Mouse (Mus musculus) heart, embryonic 11.5 days (tissue): ENCODE data around the gene 1700003F12Rik. TPM values are rescaled to one million over a fixed set of nuclear protein-coding genes. Genes with fewer than 3 reads are reported as not detected.

ENCODE experiments used
- ATAC-seq: fragments of 200-750 bp; cut with Nextera tagmentation; replicated peaks from 2 replicates; pipeline ENCODE4 v1.8.0; 2017; ENCODE audit warnings: moderate library complexity; ENCODE audit not compliant: insufficient number of reproducible peaks, low FRiP score, low TSS enrichment
- H3K27ac ChIP-seq: fragments of 300-500 bp; sonication (generic); 2 replicates; pipeline ENCODE4 v1.5.1; 2014; ENCODE audit warnings: mild to moderate bottlenecking, low read depth, low read length
- H3K27me3 ChIP-seq: fragments of 300-500 bp; sonication (generic); 2 replicates; pipeline ENCODE4 v1.6.1; 2014; ENCODE audit warnings: mild to moderate bottlenecking, low read length, mixed read lengths; ENCODE audit not compliant: control insufficient read depth, insufficient read depth
- H3K36me3 ChIP-seq: fragments of 300-500 bp; sonication (generic); 2 replicates; pipeline ENCODE4 v1.6.1; 2014; ENCODE audit warnings: mild to moderate bottlenecking, low read length, moderate library complexity, mixed read lengths; ENCODE audit not compliant: control insufficient read depth, insufficient read depth
- H3K4me1 ChIP-seq: fragments of 300-500 bp; sonication (generic); 2 replicates; pipeline ENCODE4 v1.6.1; 2014; ENCODE audit warnings: low read length; ENCODE audit not compliant: control insufficient read depth, insufficient read depth
- H3K4me2 ChIP-seq: fragments of 300-500 bp; sonication (generic); 2 replicates; pipeline ENCODE4 v1.6.1; 2014; ENCODE audit warnings: mild to moderate bottlenecking, moderate library complexity
- H3K4me3 ChIP-seq: fragments of 300-500 bp; sonication (generic); 2 replicates; pipeline ENCODE4 v1.5.1; 2014; ENCODE audit warnings: low read depth, low read length
- H3K9ac ChIP-seq: fragments of 300-500 bp; sonication (generic); 2 replicates; pipeline ENCODE4 v1.6.1; 2014; ENCODE audit warnings: mild to moderate bottlenecking, low read depth, low read length, moderate library complexity
- H3K9me3 ChIP-seq: fragments of 300-500 bp; sonication (generic); replicated peaks from 2 replicates; pipeline ENCODE4 v1.6.1; 2016; ENCODE audit warnings: low read length; ENCODE audit not compliant: control insufficient read depth
- WGBS: fragments of 180-500 bp; shearing (Covaris S2); extraction: QIAGEN DNeasy Blood & Tissue Kit; methylation state at CpG from one replicate; pipeline ENCODE4 v1.1.7; 2014; ENCODE audit not compliant: insufficient replicate concordance; 5-methylcytosine and 5-hydroxymethylcytosine counted together
- polyA plus RNA-seq: library from polyadenylated mRNA; unstranded; fragments of >200 nt; fragmentation: Nextera tagmentation; extraction: Ambion mirVana; gene quantifications from 2 replicates; pipeline ENCODE4 v1.2.1, GENCODE M21; 2014

1700003F12Rik gene
- polyA plus RNA-seq, 1 experiment from 2014 or later, result 1.4 TPM

DNA sequence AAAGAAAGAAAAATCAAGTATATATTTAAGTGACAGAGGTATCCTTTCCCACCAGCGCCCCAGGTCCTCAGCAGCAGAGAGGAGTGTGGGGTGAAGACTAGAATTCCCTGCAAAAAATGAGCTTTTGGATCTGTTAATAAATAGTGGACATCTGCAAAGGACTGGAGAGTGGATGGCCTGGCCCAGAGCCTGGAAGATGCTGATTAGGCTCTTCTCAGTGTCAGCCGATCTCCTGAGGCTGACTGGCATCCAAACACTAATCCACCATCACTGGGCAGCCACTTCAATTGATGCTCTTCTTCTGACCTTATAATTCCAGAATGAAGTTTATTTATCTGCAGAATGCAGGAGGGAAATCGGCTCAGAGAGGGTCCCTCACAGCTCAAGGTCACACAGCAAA, 26.1 kb downstream of the 1700003F12Rik start:
- Histone ChIP-seq H3K4me3 (no peak overlapping the region), H3K9ac (no peak overlapping the region), H3K9me3 (no peaks in the 10 kb centered on the region), H3K4me1 (peaks cover 9% of the 10 kb centered on the region), H3K27ac (no peak overlapping the region), H3K4me2 (no peak overlapping the region), H3K36me3 (no peaks in the 10 kb centered on the region), H3K27me3 (no peaks in the 10 kb centered on the region)
- WGBS, result 72% methylated on average over 3 of the region's 3 CpGs
- no peak for ATAC-seq

- no peaks in the 10 kb centered on the region for H3K27me3 ChIP-seq
- no peaks in the 10 kb centered on the region for H3K9me3 ChIP-seq
- WGBS, result 76% methylated on average over 7 of the region's 7 CpGs
- H3K27ac ChIP-seq, result no peak overlapping the region
- no peak for ATAC-seq
- H3K4me1 ChIP-seq, result no peaks in the 10 kb centered on the region
- no peak overlapping the region for H3K4me3 ChIP-seq
- no peak overlapping the region for H3K9ac ChIP-seq
- no peaks in the 10 kb centered on the region for H3K36me3 ChIP-seq
- no peak overlapping the region for H3K4me2 ChIP-seq
Measured at GRCm38 (mm10) chr2:154574271-154574670, 27.4 kb downstream of the 1700003F12Rik start.

- H3K4me2 ChIP-seq, result no peak overlapping the region
- no peaks in the 10 kb centered on the region for H3K9me3 ChIP-seq
- no peak overlapping the region for H3K27ac ChIP-seq
- no peaks in the 10 kb centered on the region for H3K36me3 ChIP-seq
- WGBS, result 60% methylated on average over 12 of the region's 12 CpGs
- H3K4me3 ChIP-seq, result no peak overlapping the region
- H3K27me3 ChIP-seq, result no peaks in the 10 kb centered on the region
- no peaks in the 10 kb centered on the region for H3K4me1 ChIP-seq
- H3K9ac ChIP-seq, result no peak overlapping the region
- ATAC-seq, result no peak
Measured at GRCm38 (mm10) chr2:154576876-154577743, 30.2 kb downstream of the 1700003F12Rik start.

GRCm38 (mm10) chr2:154577744-154578067, 30.8 kb downstream of the 1700003F12Rik start:
- Histone ChIP-seq H3K4me2 (no peak overlapping the region), H3K4me3 (no peak overlapping the region), H3K27me3 (no peaks in the 10 kb centered on the region), H3K27ac (no peak overlapping the region), H3K4me1 (no peaks in the 10 kb centered on the region), H3K9me3 (no peaks in the 10 kb centered on the region), H3K36me3 (no peaks in the 10 kb centered on the region), H3K9ac (no peak overlapping the region)
- ATAC-seq, result no peak
- 80% methylated on average over 6 of the region's 6 CpGs for WGBS

DNA sequence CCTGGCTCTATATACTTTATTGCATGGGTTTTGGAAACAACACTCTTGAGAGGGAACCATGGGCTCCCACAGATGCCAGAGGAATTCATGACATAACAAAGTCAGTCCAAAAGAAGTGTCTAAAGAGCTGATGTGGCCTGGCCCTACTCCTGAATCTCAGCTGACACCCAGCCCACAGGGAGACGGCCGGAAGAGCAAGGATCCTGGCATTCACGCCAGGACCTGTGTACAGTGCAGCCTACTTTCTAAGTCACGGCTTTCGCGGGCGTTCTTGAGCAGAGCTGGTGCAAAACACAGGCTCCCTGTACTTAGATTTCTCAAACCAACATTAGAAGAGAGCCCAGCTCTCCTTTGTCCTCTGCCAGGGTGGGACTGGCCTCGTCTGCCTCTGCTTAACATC, 33.7 kb downstream of the 1700003F12Rik start:
- ATAC-seq, result no peak
- no peak overlapping the region for H3K4me3 ChIP-seq
- no peak overlapping the region for H3K4me2 ChIP-seq
- H3K4me1 ChIP-seq, result peaks cover 6% of the 10 kb centered on the region
- no peaks in the 10 kb centered on the region for H3K36me3 ChIP-seq
- H3K27ac ChIP-seq, result no peak overlapping the region
- no peak overlapping the region for H3K9ac ChIP-seq
- 0 out of 2 replicates have a peak, but pooled peaks cover 2% of the 10 kb centered on the region for H3K27me3 ChIP-seq
- 77% methylated on average over 8 of the region's 8 CpGs for WGBS
- H3K9me3 ChIP-seq, result no peaks in the 10 kb centered on the region

DNA sequence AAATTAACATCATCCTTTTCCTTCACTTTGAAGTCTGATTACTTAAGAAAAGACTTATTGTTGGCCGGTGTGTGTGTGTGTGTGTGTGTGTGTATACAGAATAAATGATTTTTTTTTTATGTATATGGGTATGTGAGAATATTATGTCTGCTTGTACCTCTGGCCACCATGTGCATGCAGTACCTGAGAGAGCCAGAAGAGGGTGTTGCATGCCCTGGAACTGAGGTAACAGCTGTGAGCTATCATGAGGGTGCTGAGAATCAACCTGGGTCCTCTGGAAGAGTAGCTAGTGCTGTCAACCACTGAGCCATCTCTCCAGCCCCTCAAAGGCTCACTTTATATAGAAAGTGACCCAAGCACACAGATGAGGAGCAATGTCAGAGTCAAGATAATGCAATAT, 34.5 kb downstream of the 1700003F12Rik start:
- 97% methylated on average over 1 of the region's 1 CpGs for WGBS
- H3K9ac ChIP-seq, result no peak overlapping the region
- H3K36me3 ChIP-seq, result no peaks in the 10 kb centered on the region
- peaks cover 6% of the 10 kb centered on the region for H3K4me1 ChIP-seq
- H3K9me3 ChIP-seq, result no peaks in the 10 kb centered on the region
- no peak overlapping the region for H3K27ac ChIP-seq
- H3K4me3 ChIP-seq, result no peak overlapping the region
- H3K27me3 ChIP-seq, result 0 out of 2 replicates have a peak, but pooled peaks cover 2% of the 10 kb centered on the region
- ATAC-seq, result no peak
- no peak overlapping the region for H3K4me2 ChIP-seq

- Histone ChIP-seq H3K27me3 (0 out of 2 replicates have a peak, but pooled peaks cover 2% of the 10 kb centered on the region), H3K9me3 (no peaks in the 10 kb centered on the region), H3K4me2 (no peak overlapping the region), H3K4me1 (peaks cover 6% of the 10 kb centered on the region), H3K9ac (no peak overlapping the region), H3K36me3 (no peaks in the 10 kb centered on the region), H3K27ac (no peak overlapping the region), H3K4me3 (no peak overlapping the region)
- ATAC-seq, result 0 out of 2 replicates have a peak, but pooled peaks have one; percentile 41
- 47% methylated on average over 15 of the region's 15 CpGs for WGBS
Measured at GRCm38 (mm10) chr2:154583906-154584872, 37.3 kb downstream of the 1700003F12Rik start.

DNA sequence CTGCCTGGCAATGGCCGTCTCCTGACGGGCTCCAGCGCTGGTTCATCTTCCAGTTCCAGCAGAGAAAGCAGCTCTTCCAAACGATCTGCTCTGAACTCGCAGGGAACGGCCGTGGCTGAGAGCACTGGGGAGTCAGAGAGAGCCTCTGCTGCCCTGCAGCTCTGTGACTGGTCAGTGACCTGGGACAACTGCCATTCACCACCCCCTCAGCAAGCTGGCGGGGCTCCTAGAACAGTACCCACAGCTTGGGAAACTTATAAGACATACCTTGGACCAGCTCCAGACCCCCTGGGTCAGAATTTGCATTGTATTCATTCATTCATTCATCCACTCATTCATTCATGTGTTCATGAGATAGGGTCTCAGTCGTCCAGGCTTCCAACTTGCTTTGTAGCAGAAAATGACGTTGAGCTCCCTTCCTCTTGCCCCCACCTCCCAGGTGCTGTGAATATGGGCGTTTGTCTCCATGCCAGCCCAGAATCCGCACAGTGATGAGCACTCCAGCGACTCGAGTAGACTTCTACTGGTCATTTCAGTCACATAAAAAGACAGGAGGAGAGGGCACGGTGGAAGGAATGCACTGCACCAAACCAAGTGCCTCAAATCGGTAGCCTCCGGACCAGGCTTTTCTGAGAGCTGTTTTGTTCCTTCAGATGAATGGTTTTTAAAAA, 38.2 kb downstream of the 1700003F12Rik start:
- 66% methylated on average over 17 of the region's 17 CpGs for WGBS
- H3K27me3 ChIP-seq, result 0 out of 2 replicates have a peak, but pooled peaks cover 2% of the 10 kb centered on the region
- ATAC-seq, result no peak
- no peaks in the 10 kb centered on the region for H3K36me3 ChIP-seq
- H3K4me1 ChIP-seq, result peaks cover 6% of the 10 kb centered on the region
- H3K4me3 ChIP-seq, result no peak overlapping the region
- no peaks in the 10 kb centered on the region for H3K9me3 ChIP-seq
- H3K9ac ChIP-seq, result no peak overlapping the region
- H3K27ac ChIP-seq, result no peak overlapping the region
- no peak overlapping the region for H3K4me2 ChIP-seq
